Mouse (Mus musculus) embryo, embryonic 11 days (tissue): ENCODE measurements at regions not wholly inside any gene's neighbourhood (a gene's known extent, or its start where the extent isn't known, plus 50 kb on each side); places are given as distances from the start of the nearest gene placed in this dataset.

Source experiments
- DNase-seq: peaks from one replicate; pipeline ENCODE4 v3.0.0-alpha.2; 2015

GRCm38 (mm10) chr10:126070984-126071713, 105.2 kb downstream of the Lrig3 start:
- peak; percentile 71 for DNase-seq

GRCm38 (mm10) chr10:126071714-126072057, 105.7 kb downstream of the Lrig3 start:
- DNase-seq: no peak

- DNase-seq: no peak
These were observed 111.5 kb downstream of the Lrig3 start for GRCm38 (mm10) chr10:126077313-126077966.

GRCm38 (mm10) chr10:126082576-126082975, 116.6 kb downstream of the Lrig3 start:
- peak; percentile 61 for DNase-seq

- peak; percentile 28 for DNase-seq
These were observed 120.7 kb downstream of the Lrig3 start for GRCm38 (mm10) chr10:126086684-126087083.

GRCm38 (mm10) chr10:126094238-126094880, 128.4 kb downstream of the Lrig3 start:
- DNase-seq: peak; percentile 18

DNA sequence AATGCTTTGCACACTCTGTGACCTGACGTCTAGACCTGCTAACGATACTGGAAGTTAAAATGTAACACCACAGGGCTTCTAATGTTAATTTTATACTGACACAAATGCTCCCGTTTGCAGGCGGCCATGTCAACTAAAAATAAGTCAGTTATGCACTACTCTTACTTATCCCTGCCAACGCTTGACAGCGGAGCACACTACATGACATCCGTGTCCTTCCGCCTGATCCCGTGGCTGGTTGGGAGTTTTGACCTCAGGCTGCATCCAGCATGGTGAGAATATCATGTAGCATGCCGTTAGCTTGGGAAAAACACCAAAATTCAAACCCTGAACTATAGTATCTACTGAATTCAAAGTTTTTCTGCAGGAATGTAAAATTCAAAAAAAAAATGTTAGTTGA, 131.9 kb downstream of the Lrig3 start:
- DNase-seq: no peak

- DNase-seq: no peak
These were observed 136.9 kb downstream of the Lrig3 start for GRCm38 (mm10) chr10:126102876-126103275.

GRCm38 (mm10) chr10:126113106-126113505, 147.1 kb downstream of the Lrig3 start:
- no peak for DNase-seq

DNA sequence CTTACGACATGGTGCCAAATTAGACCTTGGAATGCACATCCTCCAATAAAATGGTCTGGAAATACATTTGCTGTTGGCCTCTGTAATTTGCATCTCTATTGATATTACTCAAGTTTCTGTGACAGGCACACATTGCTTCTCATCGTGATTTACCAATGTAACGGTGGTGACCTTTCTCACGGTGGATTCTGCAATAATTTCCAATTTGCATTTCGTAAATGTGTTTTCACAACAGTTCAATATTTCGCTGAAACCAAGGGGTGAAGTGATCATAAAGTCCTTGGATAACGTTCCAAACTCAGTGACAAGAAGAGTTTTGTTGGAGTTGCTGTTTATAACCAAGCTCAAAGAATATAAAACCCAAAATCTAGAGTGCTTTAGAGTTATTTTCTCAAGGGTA, 149.4 kb downstream of the Lrig3 start:
- DNase-seq: no peak

GRCm38 (mm10) chr10:126121626-126122025, 155.7 kb downstream of the Lrig3 start:
- no peak for DNase-seq

DNA sequence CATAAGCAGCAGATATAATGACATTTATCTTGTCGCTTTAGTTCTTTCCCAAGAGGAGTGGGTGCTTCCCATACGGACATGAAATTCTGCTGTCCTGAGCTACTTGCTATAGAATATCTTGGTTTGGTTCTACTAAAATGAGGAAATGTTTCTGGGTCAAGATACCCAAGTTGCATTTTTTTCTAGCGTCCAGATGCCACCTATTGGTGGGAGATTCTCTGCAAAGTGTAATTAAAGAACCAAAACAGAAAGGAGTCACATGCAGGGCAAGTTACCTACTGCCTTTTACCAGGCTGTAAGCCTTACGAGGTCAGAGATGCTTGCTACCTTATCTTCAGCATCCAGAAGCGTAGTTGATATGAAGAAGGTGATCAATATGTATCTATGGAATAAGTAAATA, 156.5 kb downstream of the Lrig3 start:
- no peak for DNase-seq

DNA sequence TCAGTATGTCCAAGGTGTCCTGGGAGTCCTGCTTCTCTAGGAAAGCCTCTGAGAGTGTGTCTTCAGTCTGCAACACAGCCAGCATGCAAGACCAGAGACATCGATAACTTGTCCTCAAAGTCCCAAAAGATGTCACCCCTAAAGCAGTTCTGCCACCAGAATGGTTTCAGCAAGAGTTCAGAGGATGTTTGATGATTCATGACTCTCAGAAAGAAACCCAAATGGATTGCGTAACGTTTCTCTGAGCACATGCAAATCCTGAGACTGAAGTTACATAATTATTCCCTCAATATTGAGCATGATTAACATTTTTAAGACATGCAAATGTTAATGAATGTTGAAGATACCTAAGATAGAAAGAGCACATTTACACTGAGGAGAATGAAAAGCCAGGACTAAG, 167.2 kb downstream of the Lrig3 start:
- DNase-seq: no peak

DNA sequence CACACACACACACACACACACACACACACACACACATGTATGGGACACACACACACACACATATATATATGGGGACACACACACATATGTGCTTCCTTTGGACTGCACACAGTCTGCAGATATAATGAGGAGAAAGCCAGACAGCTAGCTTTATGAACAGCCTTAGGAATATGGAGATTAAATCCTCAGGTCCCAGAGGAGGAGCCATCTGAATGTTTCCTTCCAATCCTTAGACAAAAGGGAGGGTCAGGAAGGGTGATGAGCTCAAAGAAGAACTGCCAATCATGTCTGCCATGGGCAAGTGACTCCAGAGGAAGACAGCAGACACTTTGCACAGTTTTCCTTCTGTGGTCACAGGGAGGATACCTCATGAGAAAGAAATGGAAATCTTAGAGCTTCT, 168.0 kb downstream of the Lrig3 start:
- peak; percentile 46 for DNase-seq

GRCm38 (mm10) chr10:126138585-126138984, 172.6 kb downstream of the Lrig3 start:
- no peak for DNase-seq

GRCm38 (mm10) chr10:126141586-126141985, 175.6 kb downstream of the Lrig3 start:
- DNase-seq: no peak

- DNase-seq: peak; percentile 27
These were observed 177.9 kb downstream of the Lrig3 start for GRCm38 (mm10) chr10:126143833-126144232.

DNA sequence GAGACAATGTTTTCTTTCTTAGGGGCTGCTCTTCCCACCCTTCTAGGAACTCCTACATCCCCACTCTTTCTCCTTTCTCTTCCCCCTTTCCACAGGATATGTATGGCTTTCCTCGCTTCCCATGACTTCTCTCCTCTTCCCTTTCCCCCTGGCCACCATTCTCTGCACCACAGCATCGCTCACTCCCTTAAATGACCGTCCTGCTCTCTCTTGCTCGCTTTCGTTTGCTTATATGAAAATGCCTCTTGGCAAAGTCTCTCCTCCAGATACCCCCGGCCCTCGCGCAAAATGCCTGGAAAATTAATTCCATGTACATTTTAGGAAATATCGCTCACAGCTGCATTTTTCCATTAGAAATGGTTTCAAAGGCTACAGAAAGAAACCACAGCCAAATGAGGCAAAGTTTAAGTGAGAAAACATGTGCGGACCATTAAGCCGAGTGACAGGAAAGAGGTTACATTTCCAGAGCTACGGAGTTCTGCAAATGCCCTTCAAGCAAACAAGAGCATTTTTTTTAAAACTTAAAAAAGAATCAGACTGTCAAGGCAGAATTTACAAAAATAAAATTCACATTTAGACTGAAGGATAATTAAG, 178.7 kb downstream of the Lrig3 start:
- peak; percentile 44 for DNase-seq

DNA sequence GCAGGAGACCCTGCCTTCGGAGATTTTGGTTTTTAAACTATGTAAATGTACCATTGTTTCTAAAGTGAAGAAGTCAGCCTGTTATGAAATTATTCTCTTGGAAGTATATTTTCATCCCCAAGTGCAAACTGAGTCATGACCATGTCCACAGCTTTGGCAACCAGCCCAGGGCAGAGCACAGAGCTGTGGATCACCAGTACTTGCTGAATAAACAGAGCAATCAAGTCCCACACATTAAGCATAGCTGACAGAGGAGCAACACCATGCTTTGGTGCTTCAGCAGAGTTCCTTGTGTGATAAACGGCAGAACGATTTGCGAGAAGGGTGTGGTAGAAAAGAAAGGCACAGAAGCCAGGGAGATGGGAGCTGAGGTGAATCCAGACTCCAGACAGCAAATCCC, 191.3 kb downstream of the Lrig3 start:
- DNase-seq: no peak

DNA sequence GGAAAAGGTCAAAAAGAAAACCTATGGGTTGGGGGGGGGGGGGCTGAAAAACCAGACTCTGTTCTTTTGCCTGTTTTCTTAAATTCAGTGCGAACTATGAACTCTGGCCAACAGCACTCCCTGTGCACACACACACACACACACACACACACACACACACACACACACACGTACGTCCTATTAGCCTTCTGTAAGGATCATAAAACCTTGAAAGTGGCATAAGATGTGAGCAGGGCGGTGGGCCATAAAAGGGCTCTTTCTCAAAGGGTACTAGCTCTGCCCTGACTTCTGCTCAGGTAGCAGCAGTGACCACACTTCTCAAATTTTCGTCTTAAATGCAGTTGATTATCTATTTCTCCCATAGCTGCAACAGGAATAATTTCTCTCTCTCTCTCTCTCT, 199.2 kb downstream of the Lrig3 start:
- no peak for DNase-seq

- DNase-seq: no peak
These were observed 203.3 kb downstream of the Lrig3 start for GRCm38 (mm10) chr10:126169095-126169873.

DNA sequence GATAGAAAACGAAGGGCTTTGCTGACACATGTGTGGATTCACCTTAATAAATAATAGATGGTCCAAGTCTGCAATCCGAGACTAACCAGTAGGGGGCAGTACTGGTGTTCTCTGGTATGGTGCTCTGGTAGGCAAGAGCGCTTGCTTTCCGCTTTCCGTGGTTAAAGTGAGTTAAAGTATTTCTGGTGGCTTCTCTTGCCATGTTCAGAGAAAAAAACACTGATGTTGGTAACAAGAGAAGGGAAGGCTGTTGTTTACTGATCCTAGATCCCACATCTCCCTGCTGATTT, 203.9 kb downstream of the Lrig3 start:
- peak; percentile 41 for DNase-seq

DNA sequence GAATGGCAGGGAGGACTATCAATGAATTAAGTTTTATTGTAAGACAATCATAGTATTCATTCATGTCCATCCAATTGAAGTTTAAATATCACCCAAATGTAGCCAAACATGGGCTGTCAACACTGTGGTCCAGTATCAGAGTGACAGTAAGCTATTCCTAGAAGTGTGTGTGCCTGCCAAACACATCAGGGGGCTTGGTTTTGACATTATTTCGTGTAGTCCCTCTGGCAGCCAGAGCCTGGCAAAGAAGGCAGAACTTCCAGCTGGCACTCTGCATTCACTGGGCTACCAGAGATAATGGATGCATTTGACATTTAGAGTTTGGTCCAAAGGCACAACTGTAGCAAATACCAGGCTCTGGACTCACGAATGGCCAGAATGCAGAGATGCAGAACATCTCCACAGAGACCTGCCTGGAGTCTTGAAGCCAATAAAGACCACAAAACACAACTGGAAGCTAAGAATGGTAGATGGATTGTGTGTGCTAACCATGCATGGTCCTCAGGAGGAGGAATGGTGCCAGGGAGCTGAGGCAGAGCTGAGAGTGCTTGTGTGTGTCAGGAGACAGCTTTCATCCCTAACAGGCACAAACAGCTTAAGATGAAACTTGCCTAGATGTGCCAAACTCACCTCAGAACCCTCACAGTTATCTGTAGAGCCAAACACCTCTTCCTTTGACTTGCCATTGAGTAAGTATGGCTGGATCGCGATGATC, 210.9 kb downstream of the Lrig3 start:
- no peak for DNase-seq
